Mouse (Mus musculus) bone marrow, adult 2 months (tissue): Measurements from ENCODE around the gene Srp68. TPM values are rescaled to one million over a fixed set of nuclear protein-coding genes. Genes with fewer than 3 reads are reported as not detected.

Experiments
- H3K27ac ChIP-seq: fragments of 200-500 bp; 2 replicates; pipeline ENCODE4 v1.5.1; 2012; ENCODE audit warnings: low read depth, mild to moderate bottlenecking, control low read depth, inconsistent platforms, low read length; ENCODE audit not compliant: control insufficient read depth, poor library complexity, insufficient read depth
- H3K4me1 ChIP-seq: fragments of 200-500 bp; 2 replicates; pipeline ENCODE4 v1.6.1; 2011; ENCODE audit warnings: low read length; ENCODE audit not compliant: control insufficient read depth, insufficient read depth
- H3K4me3 ChIP-seq: fragments of 200-500 bp; replicated peaks from 2 replicates; pipeline ENCODE3; 2011; ENCODE audit warnings: mild to moderate bottlenecking, low read depth, low read length, control low read depth; ENCODE audit not compliant: control insufficient read depth
- CTCF ChIP-seq: fragments of 200-500 bp; IDR thresholded peaks from 2 replicates; pipeline ENCODE4 v1.5.1; 2011; ENCODE audit warnings: low read length, control low read depth; ENCODE audit not compliant: control insufficient read depth, insufficient read depth
- POLR2A ChIP-seq: fragments of 200-500 bp; IDR thresholded peaks from 2 replicates; pipeline ENCODE4 v1.6.1; 2011; ENCODE audit warnings: low read depth, mild to moderate bottlenecking, control low read depth, low read length, borderline replicate concordance; ENCODE audit not compliant: control insufficient read depth
- WGBS: fragments of 180-500 bp; shearing (Covaris S2); methylation state at CpG from one replicate; pipeline ENCODE4 v1.1.7; 2018; 5-methylcytosine and 5-hydroxymethylcytosine counted together
- polyA plus RNA-seq: library from polyadenylated mRNA; stranded (reverse); fragments of >200 nt; gene quantifications from 2 replicates; pipeline ENCODE4 v1.2.4, GENCODE M21; 2011; ENCODE audit warnings: low replicate concordance; ENCODE audit not compliant: missing spikeins, insufficient read depth, insufficient read length

Srp68 gene
- polyA plus RNA-seq, 1 experiment, result 44.5 TPM

DNA sequence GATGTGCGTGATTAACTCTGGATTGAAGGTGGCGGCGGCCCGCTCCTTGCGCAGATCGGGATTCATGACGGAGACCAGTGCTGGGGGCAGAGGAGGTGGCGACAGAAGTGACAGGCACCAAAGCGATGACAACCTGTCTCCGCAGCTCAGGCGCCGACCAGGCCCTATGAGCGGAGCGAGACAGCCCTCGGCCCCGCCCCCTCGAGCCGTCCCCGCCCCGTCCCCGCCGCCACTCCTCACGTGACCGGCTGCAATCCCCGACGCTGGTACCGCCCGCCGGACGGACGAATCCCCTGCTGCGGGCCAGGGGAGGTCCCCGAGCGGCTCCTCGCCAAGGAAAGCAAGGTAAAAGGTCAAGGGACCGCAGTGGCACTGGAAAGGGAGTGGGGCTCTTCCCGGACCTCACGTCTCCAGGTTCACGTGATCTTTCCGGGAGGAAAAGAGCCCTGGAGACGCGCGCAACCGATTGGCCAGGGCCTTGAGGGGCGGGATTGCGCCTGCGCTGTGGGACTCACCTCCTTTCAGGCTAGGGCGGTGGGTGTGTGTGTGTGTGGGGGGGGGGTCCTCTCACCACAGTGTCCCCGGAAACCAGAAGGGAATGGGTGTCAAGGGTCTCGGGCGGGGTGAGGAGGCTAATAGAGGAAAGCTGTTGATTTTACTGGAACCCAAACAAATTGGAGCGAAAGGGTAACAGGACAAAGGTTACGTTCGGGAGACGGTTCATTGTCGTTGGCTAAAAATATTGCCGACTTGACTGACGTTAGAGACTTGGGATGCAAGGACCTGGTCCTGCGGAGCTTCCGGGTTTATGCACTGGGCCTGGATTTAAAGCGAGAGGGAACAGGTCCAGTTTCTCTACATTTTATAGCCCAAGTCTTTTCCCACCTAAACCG, 75.1 kb downstream of the Srp68 start, which contains the start of the genes Ten1 and Acox1:
Gene Ten1, plus strand, starts transcription at position 217 of the 893 bp plus-strand sequence.
Gene Acox1, minus strand, starts transcription at position 407 of the 893 bp plus-strand sequence.
- Histone ChIP-seq H3K27ac (peak within 1 kb of the TSS; percentile 89), H3K4me3 (peak within 1 kb of the TSS; percentile 100), H3K4me1 (peaks cover 1% of the 10 kb centered on the region)
- TF ChIP-seq CTCF, result no peak
- TF ChIP-seq POLR2A, result peak; percentile 94
- under 1% methylated on average over 62 of the region's 62 CpGs for WGBS

DNA sequence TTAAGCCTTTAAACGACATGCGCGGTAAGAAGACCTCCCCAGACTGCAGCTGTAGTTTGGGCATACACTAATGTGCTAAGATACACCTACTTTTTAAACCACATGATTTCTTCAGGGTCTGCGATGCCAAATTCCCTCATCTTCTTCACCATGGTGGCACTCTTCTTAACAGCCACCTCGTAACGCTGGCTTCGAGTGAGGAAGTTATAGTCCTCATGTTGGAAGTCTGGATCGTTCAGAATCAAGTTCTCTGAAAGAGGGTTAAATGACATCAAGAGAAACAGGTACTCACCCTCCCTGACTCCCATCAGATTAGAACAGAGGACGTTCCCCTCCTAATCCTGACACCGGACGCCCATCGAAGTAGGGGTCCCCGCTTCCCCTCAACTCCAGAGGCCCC, 75.9 kb downstream of the Srp68 start:
- Histone ChIP-seq H3K4me1 (peaks cover 1% of the 10 kb centered on the region), H3K4me3 (peak overlapping the region; percentile 100), H3K27ac (peak overlapping the region; percentile 83)
- 7% methylated on average over 13 of the region's 13 CpGs for WGBS
- TF ChIP-seq POLR2A, result no peak
- no peak for TF ChIP-seq CTCF

DNA sequence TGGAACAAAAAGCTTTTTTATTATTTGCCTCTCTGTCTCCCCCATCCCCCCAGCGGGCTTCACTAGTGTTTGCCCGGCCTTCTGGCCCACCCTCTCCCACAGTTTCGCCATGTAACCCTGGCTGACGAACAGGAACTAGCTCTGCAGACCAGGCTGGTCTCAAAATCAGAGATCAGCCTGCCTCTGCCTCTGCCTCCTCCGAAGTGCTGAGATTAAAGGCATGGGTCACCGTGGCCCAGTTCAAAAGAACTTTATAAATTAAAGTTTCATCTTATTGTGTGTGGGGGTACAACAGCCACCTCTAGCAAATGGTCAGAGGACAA, 76.5 kb downstream of the Srp68 start:
- TF ChIP-seq CTCF (no peak), POLR2A (no peak)
- no peak overlapping the region for H3K27ac ChIP-seq
- WGBS, result 66% methylated on average over 6 of the region's 6 CpGs
- H3K4me1 ChIP-seq, result peaks cover 1% of the 10 kb centered on the region
- no peak overlapping the region for H3K4me3 ChIP-seq

DNA sequence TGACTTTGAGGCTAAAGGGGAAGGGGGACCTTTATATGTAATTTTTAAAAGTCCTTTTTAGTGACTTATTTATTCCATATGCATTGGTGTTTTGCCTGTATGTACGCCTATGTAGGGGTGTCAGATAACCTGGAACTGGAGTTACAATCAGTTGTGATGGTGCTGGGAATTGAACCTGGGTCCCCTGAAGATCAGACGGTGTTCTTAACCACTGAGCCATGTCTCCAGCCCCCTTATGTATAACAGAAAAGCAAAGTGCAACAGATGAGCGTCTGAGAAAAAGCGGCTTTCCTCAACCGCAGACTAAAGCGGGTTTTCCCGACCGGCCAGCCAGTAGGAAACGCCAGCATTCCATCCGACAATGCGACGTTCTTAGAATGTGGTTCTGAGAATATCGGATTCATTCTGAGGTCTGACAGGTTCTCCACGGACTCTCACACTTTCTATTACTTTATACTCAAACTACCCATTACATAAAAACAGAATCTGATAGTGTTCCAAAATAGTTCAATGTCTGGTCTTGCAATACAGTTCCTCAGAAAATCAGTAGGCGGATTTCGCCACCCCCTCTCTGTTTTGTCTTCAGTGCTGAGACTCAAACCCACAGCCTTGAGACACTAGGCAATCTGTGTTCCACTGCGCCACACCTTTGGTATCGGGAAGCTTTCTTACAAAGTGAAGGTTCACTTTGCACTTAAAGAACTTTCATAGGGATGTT, 77.0 kb downstream of the Srp68 start:
- no peak overlapping the region for H3K27ac ChIP-seq
- TF ChIP-seq POLR2A, result no peak
- TF ChIP-seq CTCF, result no peak
- no peak overlapping the region for H3K4me3 ChIP-seq
- H3K4me1 ChIP-seq, result peaks cover 1% of the 10 kb centered on the region
- whole genome bisulfite sequencing, result 87% methylated on average over 18 of the region's 18 CpGs

DNA sequence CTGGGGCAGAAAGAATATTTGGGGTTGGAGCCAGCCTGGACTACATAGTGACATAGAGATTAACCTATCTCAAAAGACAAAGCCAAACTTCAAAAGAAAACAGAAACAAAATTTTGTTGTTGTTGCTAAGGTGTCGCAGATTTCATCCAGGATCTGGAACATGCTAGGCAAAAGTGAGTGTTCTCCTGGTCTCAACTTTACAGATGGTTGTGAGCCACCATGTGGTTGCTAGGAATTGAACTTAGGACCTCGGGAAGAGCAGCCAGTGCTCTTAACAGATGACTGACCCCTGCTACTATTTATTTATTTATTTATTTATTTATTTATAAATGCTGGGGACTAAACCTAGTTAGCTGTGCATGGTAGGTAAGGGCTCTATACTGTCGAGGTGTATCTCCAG, 77.7 kb downstream of the Srp68 start:
- WGBS, result 56% methylated on average over 3 of the region's 3 CpGs
- Histone ChIP-seq H3K27ac (no peak overlapping the region), H3K4me3 (no peak overlapping the region), H3K4me1 (peaks cover 1% of the 10 kb centered on the region)
- TF ChIP-seq POLR2A (no peak), CTCF (no peak)

DNA sequence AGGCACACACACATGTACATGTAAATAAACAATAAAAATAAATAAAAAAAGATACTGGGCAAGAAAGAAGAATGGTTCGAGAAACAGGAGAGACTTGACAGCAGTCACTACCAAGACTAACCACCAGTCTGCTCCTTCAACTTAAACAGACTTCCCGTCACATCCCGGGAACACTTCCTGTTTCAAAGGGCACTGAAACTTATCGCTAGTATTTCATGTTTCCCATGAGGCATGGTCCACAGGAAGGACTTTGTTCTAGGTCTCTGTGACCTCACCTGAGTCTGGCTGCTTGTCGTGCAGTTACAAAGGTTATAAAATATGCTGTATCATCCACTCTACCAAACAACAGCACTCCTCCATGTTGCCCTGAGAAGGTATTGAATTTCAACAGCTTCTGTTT, 78.8 kb downstream of the Srp68 start:
- Histone ChIP-seq H3K4me3 (no peak overlapping the region), H3K4me1 (peaks cover 1% of the 10 kb centered on the region), H3K27ac (no peak overlapping the region)
- 2% methylated on average over 5 of the region's 5 CpGs for WGBS
- TF ChIP-seq CTCF (no peak), POLR2A (no peak)

Other genes starting within 250 kb of the Srp68 start
- gene H3f3b, start 246.3 kb downstream of the Srp68 start, polyA plus RNA-seq, result 386 and 402 TPM in 2 replicates
- 11.8 and 43.0 TPM in 2 replicates for gene Unk, start 243.9 kb downstream of the Srp68 start, polyA plus RNA-seq
- 31.2 and 63.0 TPM in 2 replicates for gene Unc13d, start 196.3 kb downstream of the Srp68 start, polyA plus RNA-seq
- 55.0 and 68.0 TPM in 2 replicates for gene Wbp2, start 187.2 kb downstream of the Srp68 start, polyA plus RNA-seq
- 3.1 and 8.9 TPM in 2 replicates for gene Trim47, start 147.0 kb downstream of the Srp68 start, polyA plus RNA-seq
- gene Trim65, start 143.1 kb downstream of the Srp68 start, polyA plus RNA-seq, result 5.2 and 8.2 TPM in 2 replicates
- gene Mrpl38, start 135.3 kb downstream of the Srp68 start, polyA plus RNA-seq, result 28.0 and 38.3 TPM in 2 replicates
- gene Fbf1, start 106.1 kb downstream of the Srp68 start, polyA plus RNA-seq, result 10.8 and 16.1 TPM in 2 replicates
- gene Ten1, start 75.4 kb downstream of the Srp68 start, polyA plus RNA-seq, result 20.2 and 30.0 TPM in 2 replicates
- 9.8 and 20.0 TPM in 2 replicates for gene Acox1, start 75.2 kb downstream of the Srp68 start, polyA plus RNA-seq
- gene Evpl, start 36.1 kb downstream of the Srp68 start, polyA plus RNA-seq, result 0.30 TPM in 1 of 2 replicates, not detected in the other
- gene Galr2, start 6.7 kb upstream of the Srp68 start, polyA plus RNA-seq, result not detected in 2 replicates
- gene Exoc7, start 33.0 kb upstream of the Srp68 start, polyA plus RNA-seq, result 39.1 and 47.2 TPM in 2 replicates
- not detected in 2 replicates for gene Foxj1, start 61.2 kb upstream of the Srp68 start, polyA plus RNA-seq
- 14.2 and 14.5 TPM in 2 replicates for gene Rnf157, start 138.8 kb upstream of the Srp68 start, polyA plus RNA-seq
- 157 and 172 TPM in 2 replicates for gene Ubald2, start 159.9 kb upstream of the Srp68 start, polyA plus RNA-seq
- gene Qrich2, start 192.0 kb upstream of the Srp68 start, polyA plus RNA-seq, result not detected in 2 replicates
- gene Prpsap1, start 220.0 kb upstream of the Srp68 start, polyA plus RNA-seq, result 20.1 and 41.9 TPM in 2 replicates